Mouse (Mus musculus) heart, adult 11 months (tissue): Measurements from ENCODE around the gene Tmem54.

Source experiments
- DNase-seq: peaks from one replicate; pipeline ENCODE4 v3.0.0; 2022

The Tmem54 gene

DNA sequence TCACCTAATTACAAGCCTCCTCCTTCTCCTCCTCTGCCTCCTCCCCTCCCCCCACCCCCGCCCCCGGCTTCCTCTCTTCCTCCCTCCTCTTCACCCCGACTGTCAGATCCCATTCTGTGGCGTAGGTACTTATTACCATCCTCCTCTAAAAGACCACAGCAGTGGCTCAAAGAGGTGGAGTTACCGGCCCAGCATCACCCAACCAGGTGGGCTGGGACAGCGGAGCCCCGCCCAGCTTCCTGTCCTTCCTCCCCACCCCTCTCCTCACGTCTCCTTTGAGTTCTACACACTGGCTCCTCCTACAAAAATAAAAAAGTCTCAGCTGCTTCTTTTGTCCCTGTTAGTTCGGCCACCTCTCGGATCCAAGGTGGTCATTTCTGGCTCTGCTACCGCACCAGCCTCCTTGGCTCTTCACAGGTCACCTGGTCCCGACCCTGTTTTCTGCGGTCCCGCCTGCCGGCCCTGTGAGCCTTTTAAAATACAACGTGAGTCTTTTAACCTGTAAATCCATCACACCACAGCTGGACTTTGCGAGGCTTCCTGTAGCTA is 25.5 kb downstream of the Tmem54 start:
- no peak for DNase-seq

DNA sequence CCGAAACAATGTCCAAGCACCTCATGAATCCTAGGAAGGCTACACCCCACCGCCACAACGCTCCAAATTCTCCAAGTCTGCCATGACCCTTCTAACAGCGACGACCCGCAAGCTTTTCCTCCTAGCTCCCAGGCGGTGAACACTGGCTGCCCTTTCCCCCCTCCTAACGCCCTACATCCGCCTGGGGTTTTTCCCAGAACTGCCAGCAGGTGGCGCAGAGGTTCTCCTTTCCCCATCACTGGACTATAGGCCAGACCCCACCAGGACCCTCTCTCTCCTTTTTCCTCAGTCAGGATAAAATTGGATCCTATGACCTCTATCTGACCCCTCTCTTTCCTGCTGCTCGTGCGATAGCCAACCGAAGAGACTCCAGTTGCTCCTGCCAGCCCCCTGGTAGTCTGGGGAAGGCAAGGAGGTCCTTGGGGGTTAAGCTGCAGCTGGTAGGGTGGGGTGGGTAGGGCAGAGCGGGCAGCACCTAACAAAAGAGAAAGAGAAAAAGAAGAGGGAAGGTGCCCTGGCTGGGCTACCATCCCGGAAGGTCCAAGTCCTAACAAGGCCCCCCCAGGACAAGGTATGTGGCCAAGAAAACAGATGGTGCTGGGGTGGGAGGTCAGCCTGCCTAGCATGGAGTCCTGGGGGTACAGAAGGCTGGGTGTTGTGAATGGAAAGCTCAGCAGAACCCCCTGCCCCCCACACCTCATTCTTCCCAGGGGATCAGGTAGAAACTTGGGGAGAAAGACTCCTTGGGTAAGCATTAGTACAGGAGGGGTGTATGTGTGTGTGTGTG is 29.6 kb downstream of the Tmem54 start:
- DNase-seq = peak; percentile 96

DNA sequence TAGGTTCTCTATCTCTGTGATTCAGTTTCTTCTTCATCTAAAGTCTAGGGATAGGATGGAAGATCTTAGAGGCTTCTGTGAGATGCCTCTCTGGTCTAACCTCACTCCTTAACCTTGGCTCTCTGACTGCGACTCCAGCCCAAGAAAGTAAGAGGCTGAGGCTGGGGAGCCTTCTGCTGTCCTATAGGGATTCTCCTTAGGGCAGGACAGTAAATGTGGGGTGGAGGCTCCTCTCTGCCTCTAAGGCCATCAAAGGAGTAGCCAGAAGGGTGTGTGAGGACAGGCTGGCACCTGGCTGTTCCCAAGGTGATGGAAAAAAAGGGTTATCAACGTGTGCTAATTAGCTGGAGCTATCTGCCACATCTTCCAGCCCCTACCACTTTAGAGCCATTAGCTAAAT is 30.3 kb downstream of the Tmem54 start:
- DNase-seq = no peak

DNA sequence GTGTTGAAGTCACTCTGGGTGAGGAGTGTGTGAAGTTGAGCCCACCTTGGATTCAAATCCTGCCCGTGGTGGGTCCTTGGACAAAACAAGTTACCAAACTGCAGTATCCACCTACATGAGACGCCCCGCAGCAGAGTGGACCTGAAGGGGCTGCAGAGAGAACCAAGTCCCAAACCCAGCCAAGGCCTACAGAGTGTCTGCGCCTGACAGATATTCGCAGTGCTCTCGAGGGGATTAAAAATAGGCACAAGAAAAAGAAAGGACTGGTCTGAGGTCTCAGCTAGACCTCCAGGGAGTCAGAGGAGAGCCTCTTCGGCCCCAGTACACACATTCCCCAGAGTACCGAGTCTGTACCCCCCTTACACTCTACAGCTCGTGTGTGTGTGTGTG is 30.8 kb downstream of the Tmem54 start:
- DNase-seq = no peak

DNA sequence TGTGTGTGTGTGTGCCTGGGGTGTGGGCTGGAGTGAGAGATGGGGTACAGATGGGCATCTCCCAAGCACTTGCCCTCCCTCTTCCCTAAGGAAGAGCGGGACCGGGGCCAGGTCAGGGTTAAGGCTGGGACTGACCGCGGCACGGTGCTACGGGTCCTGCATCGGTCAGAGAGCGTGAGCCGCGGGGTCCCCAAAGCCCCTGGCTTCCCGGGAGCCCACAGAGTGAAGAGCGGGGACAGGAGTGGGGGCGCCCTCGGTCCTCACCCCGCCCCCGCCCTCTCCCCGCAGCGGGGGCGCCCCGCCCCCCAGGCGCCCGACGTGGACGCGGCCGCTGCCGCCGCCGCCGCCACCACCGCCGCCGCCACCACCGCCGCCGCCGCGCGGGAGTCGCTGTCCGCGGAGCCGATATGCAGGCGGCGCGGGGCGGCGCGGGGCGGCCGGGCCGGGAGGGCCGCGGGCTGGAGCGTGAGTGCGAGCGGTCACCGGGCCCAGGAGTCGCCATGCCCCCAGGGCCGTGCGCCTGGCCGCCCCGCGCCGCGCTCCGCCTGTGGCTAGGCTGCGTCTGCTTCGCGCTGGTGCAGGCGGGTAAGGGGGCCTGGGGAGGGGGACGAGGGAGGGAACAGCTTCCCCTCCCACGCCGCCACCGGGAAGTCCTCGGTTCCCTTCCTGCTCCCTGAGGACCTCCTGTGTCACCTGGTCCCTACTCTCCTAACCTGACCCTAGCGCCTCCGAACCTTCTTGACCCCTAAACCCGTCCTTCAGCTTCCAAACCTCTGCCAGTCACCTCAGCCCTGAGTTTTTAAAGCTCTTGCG is 31.4 kb downstream of the Tmem54 start, which contains the start of gene Fndc5:
Fndc5 (plus strand) TSS at position 421 of the 813 bp plus-strand sequence.
- DNase-seq = peak; percentile 92

DNA sequence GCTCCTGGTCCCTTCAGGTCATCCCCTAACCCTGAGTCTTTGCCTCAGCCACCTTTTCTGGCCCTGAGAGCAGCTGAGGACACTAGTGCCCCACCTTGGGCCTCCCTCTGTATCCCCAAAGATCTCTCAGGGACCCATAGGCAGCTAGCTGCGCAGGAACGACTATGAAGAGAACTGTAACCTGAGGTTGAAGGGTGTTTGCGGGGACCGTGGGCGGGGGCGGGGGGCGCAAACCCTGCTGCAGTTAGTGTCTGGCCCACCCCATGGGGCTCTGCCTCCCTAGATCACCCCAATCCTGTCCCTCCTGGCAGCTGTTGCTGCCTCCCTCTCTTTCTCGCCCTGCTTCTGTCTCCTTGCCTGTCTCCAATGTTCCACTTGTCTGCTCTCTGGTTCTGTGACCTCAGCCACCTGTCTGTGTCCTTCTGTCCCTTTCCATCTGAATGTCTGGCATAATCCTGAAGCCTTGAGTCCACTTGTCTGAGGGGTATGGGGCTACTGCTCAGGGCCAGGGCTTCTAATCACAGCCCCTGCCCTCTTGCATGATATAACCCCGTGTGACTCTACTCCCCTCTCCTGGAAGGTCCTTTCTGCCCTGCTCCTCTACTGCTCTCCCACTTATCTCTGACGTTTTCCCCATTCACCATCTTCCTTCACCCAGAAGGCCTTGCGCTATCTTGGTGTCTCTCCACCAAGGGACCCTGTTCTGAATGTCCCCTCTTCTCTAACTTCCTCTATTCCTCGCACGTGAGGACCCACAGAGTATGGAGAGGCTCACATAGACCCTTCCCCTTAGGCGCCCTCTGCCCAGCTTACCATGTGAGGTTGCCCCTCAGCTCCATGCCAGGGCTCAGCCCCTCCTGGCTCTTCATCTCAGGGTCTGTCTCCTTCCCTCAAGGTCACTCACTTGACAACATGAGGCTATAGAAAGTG is 32.3 kb downstream of the Tmem54 start:
- no peak for DNase-seq

DNA sequence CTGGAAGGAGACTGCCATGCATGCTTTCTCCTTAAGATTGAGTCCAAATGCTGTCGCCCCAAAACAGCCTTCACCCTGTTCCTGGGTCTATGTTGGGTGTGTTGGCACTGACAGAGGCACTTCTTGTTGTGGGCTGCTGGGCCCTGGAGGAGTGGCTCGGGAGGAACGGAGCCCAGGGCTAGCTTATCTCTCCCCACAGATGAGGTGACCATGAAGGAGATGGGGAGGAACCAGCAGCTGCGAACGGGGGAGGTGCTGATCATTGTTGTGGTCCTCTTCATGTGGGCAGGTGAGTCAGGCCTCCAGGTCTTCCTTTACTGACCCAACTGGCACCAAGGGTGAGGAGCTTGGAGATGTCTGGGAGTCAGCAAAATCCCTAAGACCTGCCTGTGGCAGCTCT is 34.3 kb downstream of the Tmem54 start:
- no peak for DNase-seq

DNA sequence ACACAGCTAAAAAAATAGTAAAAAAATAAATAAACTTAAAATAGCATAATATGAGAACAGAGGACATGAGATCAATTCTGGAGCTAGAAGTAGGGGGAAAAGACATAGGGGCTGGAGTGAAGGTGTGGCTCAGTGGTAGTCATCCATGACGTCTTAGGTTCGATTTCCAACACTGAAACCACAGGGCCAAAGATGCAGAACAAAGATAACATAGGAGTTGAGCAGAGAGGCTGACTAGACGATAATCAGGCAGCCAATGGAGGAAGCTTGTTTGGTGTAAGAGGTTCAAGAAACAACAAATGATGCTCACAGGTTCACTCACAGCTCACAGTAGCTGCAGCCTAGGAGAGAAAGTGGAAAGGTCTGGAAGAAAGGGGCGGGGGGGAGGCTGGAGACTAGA is 35.5 kb downstream of the Tmem54 start:
- DNase-seq = no peak

DNA sequence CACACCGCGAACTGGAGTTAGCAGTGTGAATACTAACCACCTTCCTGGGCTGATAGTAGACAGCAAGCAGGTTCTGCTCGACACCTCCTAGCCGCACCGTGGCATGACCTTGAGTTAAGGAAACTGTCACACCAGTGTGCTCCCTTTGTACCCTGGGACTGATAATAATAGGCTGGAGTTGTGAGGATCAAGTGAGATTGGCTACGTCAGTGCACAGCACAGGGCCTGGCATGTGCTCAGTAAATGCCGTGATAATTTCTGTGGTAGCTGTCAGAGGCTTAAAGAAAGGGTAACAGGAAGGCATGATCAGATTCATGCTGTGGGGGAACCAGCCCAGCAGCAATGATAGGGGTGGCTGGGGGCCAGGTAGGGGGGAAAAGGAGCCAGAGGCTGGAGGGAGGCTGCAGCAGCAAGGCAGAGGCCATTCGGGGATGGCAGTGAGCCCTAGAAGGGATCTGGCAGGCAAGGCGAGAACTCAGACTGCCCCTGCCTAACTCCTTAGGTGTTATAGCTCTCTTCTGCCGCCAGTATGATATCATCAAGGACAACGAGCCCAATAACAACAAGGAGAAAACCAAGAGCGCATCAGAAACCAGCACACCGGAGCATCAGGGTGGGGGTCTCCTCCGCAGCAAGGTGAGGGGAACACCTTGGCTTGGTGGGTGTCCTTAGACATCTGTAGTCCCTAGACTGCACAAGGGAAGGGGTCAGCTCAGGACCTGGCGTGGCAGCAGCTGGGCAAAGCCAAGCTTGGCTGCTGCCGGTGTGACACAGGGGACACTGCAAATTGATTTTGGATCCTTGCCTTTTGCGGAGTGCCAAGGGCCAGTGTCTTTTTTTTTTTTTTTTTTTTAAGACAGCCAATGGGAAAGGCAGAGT is 36.5 kb downstream of the Tmem54 start:
- peak; percentile 97 for DNase-seq

DNA sequence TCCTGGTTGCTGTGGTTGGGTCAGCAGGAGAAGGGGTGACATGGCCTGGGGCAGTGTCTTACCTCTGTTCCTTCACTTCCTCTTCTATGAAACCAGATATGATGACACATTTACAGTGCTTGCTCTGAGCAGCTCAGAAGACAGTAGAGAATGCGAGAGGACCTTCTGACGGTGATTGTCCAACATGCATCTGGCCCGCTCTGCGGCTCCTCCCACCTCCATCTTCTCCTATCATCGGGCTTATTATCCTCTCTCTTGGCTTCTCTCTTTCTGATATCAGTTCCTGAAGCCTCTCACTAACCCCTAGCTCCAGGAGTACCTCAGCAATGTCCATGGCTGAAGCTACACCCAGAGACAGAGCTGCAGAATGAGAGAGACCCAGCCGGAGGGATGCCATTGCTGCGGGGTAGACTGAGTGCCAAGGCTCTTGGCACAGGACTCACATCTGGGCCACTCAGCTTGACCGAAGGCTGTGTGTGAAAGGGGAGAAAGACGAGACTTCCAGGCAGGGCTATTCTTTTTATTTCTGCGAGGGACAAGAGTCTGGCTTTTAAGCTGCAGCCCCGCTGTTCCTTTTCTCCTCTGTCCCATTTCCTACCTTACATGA is 37.2 kb downstream of the Tmem54 start:
- peak; percentile 91 for DNase-seq

DNA sequence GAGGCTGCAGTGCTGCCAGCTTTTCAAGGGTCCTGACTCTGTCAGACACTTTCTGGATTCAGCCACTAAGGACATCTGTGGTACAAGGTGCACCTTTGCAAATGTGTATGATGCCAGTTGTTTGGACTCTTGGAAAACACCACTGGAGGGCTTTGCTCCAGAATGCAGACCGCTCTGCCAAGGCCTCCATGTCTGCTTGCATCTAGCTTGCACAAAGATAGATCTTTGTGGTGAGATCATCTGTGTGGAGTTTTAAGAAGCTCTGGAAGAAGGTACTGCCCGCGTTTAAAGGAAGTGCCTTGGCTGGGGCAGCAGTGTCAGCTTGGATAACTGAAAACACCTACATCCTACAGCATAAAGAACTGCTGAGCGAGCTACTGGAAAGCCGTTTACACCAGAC is 38.2 kb downstream of the Tmem54 start:
- peak; percentile 84 for DNase-seq

DNA sequence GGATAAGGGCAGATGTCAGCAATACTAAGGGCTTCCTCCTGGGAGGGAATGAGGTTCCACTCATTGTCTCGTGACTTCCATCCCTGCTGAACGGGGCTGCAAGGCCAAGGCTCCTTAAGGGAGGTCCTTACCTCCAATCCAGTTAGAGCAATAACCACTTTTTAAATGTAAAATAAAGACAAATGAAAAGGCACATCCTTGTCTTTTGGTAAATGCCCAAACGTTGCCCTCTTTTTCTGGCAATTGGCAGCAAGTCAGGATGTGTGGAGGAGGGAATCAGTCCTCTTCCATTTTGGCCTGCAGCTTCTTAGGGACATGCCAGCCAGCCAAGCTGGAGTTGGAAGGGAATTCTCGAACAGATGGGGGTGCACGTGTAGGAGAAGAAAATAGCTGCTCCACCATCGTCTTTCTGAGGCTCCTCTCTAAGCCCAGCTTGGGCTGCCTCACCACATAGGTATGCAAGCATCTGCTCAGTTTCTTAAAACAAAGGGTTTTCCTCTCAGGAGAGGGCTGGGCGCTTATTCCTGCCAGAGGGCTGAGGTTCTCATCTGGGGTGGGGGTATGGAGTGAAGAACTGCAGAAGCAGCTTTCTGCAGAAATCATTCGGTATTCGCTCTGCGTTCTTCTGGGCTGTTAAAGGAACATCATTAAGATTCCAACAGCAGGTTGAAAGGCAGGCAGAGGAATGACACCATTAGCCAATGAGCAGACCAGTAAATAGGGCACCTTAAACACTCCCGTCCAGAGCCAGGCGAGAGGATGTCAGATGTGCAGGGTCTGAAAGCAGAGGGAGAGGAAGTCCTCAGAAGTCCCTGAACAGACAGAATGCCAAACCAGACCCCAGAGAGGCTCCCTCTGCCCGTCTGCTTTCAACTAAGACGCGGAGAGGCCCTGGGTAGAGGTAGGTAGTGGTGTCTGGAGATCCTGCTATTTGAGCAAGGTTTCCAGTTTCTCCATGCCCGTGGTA is 39.3 kb downstream of the Tmem54 start:
- DNase-seq = peak; percentile 90

DNA sequence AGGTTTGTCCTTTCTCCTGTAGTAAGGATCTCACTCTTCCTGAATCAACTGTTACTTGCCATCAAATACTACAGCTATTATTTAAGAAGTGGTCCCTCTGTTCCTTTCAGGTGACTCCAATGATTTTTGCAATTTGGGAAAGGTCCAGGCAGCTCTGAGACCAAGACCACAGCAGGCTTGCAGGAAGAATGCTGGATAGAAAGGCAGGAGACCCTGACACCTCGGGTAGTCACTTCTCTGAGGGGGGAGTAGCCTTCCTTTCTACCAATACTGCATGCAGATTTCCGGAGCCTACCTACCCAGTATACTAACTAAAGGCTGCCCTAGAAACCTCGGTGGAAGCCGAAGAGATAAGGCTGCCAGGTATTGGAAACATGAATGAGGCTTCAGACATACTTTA is 40.1 kb downstream of the Tmem54 start:
- peak; percentile 79 for DNase-seq

DNA sequence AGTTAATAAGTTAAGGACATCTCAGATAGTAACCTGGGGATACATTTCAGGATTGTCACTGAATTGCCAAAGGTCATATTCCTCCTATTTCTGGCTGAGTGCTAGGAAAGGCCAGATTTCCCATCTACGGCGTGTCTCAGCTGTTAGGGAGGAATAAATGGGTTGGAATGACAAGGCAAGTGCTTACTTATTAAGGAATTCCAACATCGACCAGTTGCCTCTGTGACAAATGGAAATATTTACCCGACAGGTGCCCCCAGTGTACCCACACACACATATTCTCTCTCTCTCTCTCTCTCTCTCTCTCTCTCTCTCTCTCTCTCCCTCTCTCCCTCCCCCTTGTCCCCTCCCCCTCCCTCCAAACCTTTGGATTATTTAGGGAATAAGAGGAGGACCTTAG is 40.6 kb downstream of the Tmem54 start:
- no peak for DNase-seq

DNA sequence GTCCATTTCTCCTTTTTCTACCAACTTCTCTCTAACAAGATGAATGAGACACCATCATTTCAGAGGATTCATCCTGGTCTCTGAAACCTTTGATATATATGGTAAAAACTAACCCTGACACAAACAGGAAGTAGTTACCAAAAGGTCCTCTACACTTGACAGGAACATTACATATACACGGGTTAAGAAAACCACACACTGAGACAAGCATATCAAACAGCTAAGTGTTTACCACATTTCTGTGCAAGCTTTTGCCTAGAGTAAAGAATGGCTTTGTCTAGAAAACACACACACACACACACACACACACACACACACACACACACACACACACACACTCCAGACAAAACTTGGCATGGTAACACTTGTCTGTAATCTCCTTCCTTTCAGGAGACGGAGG is 41.0 kb downstream of the Tmem54 start:
- no peak for DNase-seq

DNA sequence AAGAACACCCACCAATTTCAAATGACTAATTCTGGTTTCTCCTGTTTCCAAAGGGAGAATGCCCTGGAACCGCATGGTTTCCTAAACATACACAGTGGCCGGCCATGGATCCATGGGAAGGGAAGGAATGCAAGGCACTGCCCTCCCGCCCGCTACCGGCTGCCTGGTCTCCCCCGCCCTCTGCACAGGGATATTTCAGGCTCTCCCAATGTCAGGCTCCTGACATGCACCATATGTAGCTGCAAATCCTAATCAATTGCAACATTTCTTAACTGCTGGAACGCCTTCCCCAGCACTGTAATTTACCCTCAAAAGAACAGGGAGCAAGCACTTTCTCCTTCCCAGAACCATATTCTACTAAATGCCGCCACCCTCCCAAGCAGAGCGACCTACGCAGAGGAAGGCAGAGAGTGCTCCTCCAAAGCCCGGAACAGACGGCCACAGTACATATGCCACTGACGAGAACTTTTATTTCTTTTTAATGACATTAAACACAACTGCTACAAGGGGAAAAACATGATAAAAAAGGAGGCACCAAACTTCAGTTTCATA is 42.3 kb downstream of the Tmem54 start:
- DNase-seq = peak; percentile 89

DNA sequence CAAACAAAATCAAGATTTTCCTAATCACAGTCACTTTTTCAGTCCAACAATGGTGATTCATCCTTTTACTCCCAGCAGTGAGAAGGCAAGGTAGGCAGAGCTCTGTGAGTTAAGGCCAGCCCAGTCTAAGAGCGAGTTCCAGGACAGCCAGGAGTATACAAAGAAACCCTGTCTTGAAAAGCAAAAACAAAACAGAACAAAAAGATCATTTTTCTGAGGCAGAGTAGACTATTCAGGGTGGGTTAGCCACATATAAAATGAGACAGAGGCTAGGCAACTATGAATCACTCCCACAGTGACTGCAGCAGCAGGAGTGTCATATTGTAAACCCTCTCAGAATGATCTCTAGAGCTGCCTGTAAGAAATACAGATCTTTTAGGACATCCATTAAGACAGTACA is 44.0 kb downstream of the Tmem54 start:
- peak; percentile 34 for DNase-seq

DNA sequence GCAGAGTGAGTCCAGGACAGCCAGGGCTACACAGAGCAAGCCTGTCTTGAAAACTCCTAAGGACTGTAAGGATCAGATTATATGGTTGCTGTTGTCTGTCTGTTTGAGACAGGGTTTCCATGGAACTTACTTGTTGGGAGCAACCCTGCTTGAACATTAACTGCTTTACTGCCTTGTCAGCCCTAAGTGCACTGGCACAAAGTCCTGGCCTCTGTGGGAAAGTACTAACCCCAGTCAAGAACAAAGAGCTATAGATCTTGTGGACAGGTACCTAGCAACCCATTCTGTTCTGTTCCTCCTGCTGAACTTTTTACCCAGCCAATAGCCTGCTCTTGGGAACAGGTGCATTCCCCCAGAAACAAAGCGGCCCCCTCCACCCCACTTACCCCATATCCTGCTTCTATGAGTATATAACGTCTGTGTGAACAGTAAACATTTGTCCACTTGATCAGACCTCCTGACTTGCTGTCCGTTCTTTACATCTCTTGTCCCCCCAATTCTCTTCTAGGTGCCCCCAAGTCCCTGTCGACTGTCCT is 46.0 kb downstream of the Tmem54 start:
- peak; percentile 62 for DNase-seq

DNA sequence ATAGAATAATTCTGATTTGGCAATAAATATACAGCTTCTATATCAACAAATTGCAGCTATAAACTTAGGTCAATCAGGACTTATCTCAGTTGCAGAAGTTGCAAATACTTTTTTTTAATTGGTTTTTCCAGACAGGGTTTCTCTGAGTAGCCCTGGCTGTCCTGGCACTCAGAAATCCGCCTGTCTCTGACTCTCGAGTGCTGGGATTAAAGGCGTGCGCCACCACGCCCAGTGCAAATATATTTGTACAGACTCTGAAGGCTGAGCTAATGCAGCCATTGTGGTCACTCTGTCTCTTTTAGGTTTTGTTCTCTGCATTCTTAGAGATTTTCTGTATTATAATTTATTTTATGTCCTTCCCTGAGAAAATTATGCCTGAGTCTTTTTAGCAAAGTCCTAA is 52.2 kb downstream of the Tmem54 start:
- no peak for DNase-seq
